Mouse (Mus musculus) hematopoietic stem cell, adult 5-6 weeks (primary cell): Measurements from ENCODE around the gene Dkk2. TPM values are rescaled to one million over a fixed set of nuclear protein-coding genes. Genes with fewer than 3 reads are reported as not detected.
"Not testable (repeated sequence)": the region's sequence is repeated elsewhere in the genome, so short reads cannot be mapped to it uniquely, and the experiment has no call there.

Source experiments
- ATAC-seq, 2 experiments: fragments of 125-278 bp in 1 of 2; replicated peaks in 1 of 2; 2 replicates each; pipeline ENCODE4 v1.8.0; 2016 to 2017; ENCODE audit warnings: inconsistent platforms in 2 of 2, mild to moderate bottlenecking in 2 of 2, moderate number of reproducible peaks in 2 of 2, low read depth in 1 of 2, moderate TSS enrichment in 1 of 2; ENCODE audit not compliant: low FRiP score in 2 of 2, poor library complexity in 2 of 2, severe bottlenecking in 2 of 2, insufficient read depth in 1 of 2, low TSS enrichment in 1 of 2
- total RNA-seq: library from RNA; stranded (forward); fragments of 172-1452, 232-1000 nt; gene quantifications from 2 replicates; pipeline ENCODE4 v1.2.3, GENCODE M21; 2017

Dkk2 gene
- not detected in 2 replicates for total RNA-seq

- ATAC-seq: peak; percentile 33 to 58; a peak in 2 of 4 replicates
Measured at GRCm38 (mm10) chr3:132085112-132085822, at the start of gene Dkk2. Gene Dkk2 (plus strand): TSS chr3:132085292.

- peak; percentile 19 to 52; a peak in 3 of 4 replicates for ATAC-seq
Measured at GRCm38 (mm10) chr3:132036704-132037103, 48.4 kb upstream of the Dkk2 start.

DNA sequence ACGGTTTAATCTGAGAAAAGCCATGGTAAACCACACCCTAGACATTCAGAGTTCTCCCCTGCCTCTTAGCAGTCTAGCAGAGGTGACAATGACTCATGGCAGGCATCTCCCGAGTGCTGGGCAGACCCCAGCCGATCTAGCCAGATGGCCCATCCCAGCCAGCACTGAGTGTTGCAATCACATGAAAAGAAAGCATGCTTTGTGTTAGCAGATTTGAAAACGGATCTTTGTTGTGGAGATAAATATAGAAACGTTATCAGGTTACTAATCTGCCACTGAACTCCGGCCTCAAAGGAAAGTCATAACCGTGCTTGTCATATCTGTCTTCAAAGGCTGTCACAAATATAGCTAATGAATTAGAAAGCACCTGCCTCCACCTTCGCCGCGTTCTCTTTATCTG lies 47.4 kb upstream of the Dkk2 start:
- peak; percentile 38 to 47 for ATAC-seq

- no peak for ATAC-seq
Measured at GRCm38 (mm10) chr3:132040066-132040465, 45.0 kb upstream of the Dkk2 start.

DNA sequence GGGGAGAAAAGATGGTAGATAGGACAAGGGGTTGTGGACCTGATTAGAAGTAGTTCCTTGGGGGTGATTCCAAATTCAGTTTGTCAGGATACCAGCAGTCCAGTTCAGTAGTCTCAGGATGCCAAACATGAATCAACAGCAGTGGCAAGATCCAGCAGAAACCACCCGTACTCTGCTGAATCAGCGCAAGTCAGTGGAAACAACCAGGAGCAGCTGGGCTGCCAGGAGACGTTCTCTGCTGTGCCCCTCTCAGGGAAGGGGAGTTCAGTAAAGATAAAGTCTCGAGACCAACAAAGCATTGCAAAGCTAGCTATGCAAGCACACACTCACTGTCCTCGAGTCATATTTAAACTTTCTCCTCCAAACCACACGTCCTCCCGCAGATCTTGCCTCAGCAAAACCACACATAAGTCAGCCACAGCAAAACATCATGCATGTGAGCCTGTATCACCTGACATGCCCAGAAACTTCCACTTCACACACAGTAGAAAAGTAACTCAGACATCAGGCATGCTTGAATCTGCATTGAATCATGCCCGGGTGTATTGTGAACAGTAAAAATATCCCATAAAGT lies 34.1 kb upstream of the Dkk2 start:
- ATAC-seq: peak; percentile 59 to 77

DNA sequence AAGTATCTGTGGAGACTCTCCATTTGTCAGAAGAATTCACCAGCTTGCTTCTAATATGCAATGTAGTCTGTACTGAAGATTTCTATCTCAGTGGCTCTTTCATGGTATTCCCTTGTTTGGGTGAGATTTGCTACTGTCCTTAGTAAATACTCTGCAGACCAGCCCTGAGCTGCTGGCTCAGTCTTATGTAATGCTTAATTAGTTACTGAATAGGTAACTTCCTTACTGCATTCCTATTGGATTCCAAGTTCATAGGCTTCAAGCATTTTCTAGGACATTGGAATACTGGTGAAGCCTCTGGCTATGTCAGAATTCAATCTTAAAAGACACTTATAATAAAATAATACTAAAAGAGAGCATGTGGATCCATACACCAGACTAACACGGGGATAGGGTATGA lies 22.3 kb upstream of the Dkk2 start:
- ATAC-seq: not testable (repeated sequence)

- ATAC-seq: no peak
Measured at GRCm38 (mm10) chr3:132063374-132063773, 21.7 kb upstream of the Dkk2 start.

GRCm38 (mm10) chr3:132063966-132064365 lies 21.1 kb upstream of the Dkk2 start:
- ATAC-seq: no peak

DNA sequence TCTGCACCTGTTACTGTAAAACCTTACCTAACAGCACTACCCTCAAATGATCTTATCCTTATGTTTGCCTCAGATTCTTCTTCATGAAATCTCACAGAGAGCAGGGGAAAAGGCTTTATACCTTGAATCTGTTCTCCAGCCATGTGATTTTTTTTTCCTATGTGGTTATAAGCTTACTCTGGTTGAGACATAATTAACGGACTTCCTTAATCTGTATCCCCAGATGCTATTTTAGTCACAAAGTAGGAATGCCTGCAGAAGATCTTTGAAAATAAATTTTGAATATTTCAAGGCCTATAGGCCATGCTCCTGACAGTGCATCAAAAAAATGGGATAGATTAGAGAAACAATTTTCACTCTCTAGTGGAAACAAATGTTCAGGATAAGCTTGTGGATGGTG lies 20.2 kb upstream of the Dkk2 start:
- no peak for ATAC-seq

DNA sequence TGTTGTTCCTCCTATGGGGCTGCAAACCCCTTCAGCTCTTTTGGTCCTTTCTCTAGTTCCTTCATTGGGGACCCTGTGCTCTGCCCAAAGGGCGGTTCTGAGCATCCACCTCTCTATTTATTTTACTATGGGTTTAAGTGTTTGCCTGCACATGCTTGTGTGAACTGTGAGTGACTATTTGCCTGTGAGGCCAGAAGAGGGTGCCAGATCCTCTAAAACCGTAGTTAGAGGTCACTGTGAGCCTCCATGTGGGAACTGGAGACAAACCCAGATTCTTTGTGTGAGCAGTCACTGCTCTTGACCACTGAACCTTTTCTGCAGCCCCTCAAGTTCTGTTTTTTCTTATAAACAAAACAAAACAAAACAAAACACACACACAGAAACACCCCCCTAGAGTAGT lies 14.1 kb upstream of the Dkk2 start:
- ATAC-seq: 0 out of 4 replicates have a peak, but pooled peaks of 1 of the 2 experiments have one; percentile 32

- ATAC-seq: peak; percentile 61 to 73; a peak in 3 of 4 replicates
Measured at GRCm38 (mm10) chr3:132084018-132084417, 1.1 kb upstream of the Dkk2 start.

- ATAC-seq: no peak
Measured at GRCm38 (mm10) chr3:132084680-132085079, 412 bp upstream of the Dkk2 start.

DNA sequence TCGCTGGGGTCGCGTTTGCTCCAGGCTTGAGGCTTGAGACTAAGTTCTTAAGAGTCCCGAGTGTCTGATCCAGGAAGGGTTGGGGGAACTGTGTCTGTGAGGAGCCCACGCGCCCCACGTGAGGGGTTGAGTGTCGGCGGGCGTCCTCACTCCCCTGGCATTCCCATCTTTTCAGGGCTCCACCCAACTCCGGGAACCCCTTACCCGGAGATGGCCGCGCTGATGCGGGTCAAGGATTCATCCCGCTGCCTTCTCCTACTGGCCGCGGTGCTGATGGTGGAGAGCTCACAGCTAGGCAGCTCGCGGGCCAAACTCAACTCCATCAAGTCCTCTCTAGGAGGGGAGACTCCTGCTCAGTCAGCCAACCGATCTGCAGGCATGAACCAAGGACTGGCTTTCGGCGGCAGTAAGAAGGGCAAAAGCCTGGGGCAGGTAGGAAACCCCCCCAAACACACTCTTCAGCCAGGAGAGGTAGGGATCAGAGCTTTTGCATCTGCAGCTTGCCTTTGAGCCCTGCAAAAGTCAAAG lies 795 bp downstream of the Dkk2 start:
- ATAC-seq: no peak

GRCm38 (mm10) chr3:132086461-132086860 lies 1.4 kb downstream of the Dkk2 start:
- no peak for ATAC-seq

- ATAC-seq: peak; percentile 40 to 46
Measured at GRCm38 (mm10) chr3:132087011-132087486, 2.0 kb downstream of the Dkk2 start.

- no peak for ATAC-seq
Measured at GRCm38 (mm10) chr3:132092983-132093382, 7.9 kb downstream of the Dkk2 start.

- ATAC-seq: no peak
Measured at GRCm38 (mm10) chr3:132096296-132096695, 11.2 kb downstream of the Dkk2 start.

GRCm38 (mm10) chr3:132100746-132101145 lies 15.7 kb downstream of the Dkk2 start:
- no peak for ATAC-seq
